Comparison of ENCODE assay signal across 10 mouse cellular contexts in the genomic region with DNA sequence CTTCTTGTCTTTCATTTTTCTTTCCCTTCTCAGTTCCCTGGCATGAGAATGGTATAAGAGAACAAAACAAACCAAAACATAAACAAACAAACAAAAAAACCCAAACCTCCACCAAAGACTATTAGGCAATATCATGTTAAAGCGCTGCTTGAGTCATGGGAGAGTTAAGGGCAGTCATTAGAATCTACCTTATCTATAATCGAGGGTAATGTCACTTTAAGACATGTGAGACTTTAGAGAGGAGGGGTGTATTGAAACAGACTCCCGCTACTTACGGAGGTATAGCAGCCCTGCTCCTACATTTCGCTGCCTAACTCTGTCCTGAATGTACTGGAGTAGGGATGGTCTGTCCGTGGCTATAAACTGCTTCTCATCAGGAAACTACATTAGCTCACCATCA. TPM values are rescaled to one million over a fixed set of nuclear protein-coding genes. Genes with fewer than 3 reads are reported as not detected.
DNase-seq lines count a peak whose midpoint lies in the region; ATAC-seq lines count a peak whose summit lies in the region.
"Had no signal": no experiment of that assay in that cellular context is flagged by ENCODE, and none has a peak within 500 bp of the region (broad histone marks: within the 10 kb centered on the region; RNA-seq: fewer than 3 reads in every experiment).

A gene (plus strand): TSS at position 301 of the 400 bp plus-strand sequence.

- no peaks in the 10 kb centered on the region for H3K4me1 ChIP-seq in heart, embryonic 12.5 days (replicated peaks)
- H3K4me1 ChIP-seq in midbrain, embryonic 12.5 days = peaks cover 22% of the 10 kb centered on the region
- H3K4me1 ChIP-seq in midbrain, embryonic 10.5 days = peaks cover 20% of the 10 kb centered on the region
- H3K4me1 ChIP-seq in stomach, embryonic 15.5 days = peaks cover 10% of the 10 kb centered on the region; the same call in 1 of the 2 replicates

- no peaks in the 10 kb centered on the region for H3K9me3 ChIP-seq in heart, embryonic 12.5 days (replicated peaks)
- H3K9me3 ChIP-seq in midbrain, embryonic 12.5 days = no peaks in the 10 kb centered on the region
- H3K9me3 ChIP-seq in midbrain, embryonic 10.5 days (replicated peaks) = no peaks in the 10 kb centered on the region
- no peaks in the 10 kb centered on the region for H3K9me3 ChIP-seq in stomach, embryonic 15.5 days

- no peak for ATAC-seq in heart, embryonic 12.5 days (ENCODE audit: insufficient number of reproducible peaks, low FRiP score)
- no peak for ATAC-seq in midbrain, embryonic 12.5 days (ENCODE audit: low FRiP score, low read depth)
- ATAC-seq in stomach, embryonic 15.5 days (ENCODE audit: insufficient read depth, low FRiP score, low read depth) = no peak

- WGBS in heart, embryonic 12.5 days = 33% methylated on average over 6 of the region's 6 CpGs
- WGBS in midbrain, embryonic 12.5 days = 36% methylated on average over 6 of the region's 6 CpGs
- 42% methylated on average over 6 of the region's 6 CpGs for WGBS in midbrain, embryonic 10.5 days
- WGBS in stomach, embryonic 15.5 days = 20% methylated on average over 6 of the region's 6 CpGs

- H3K27ac ChIP-seq in heart, embryonic 12.5 days (ENCODE audit: poor library complexity, severe bottlenecking) = no peak within 1 kb of the TSS
- H3K27ac ChIP-seq in midbrain, embryonic 12.5 days (replicated peaks) = no peak within 1 kb of the TSS
- H3K27ac ChIP-seq in midbrain, embryonic 10.5 days (replicated peaks) = no peak within 1 kb of the TSS
- no peak within 1 kb of the TSS for H3K27ac ChIP-seq in stomach, embryonic 15.5 days

- H3K36me3 ChIP-seq in heart, embryonic 12.5 days = no peaks in the 10 kb centered on the region
- H3K36me3 ChIP-seq in midbrain, embryonic 12.5 days = no peaks in the 10 kb centered on the region
- H3K36me3 ChIP-seq in midbrain, embryonic 10.5 days = no peaks in the 10 kb centered on the region
- no peaks in the 10 kb centered on the region for H3K36me3 ChIP-seq in stomach, embryonic 15.5 days

- no peak within 1 kb of the TSS for H3K4me3 ChIP-seq in heart, embryonic 12.5 days
- H3K4me3 ChIP-seq in midbrain, embryonic 12.5 days = no peak within 1 kb of the TSS
- H3K4me3 ChIP-seq in midbrain, embryonic 10.5 days = no peak within 1 kb of the TSS
- peak within 1 kb of the TSS; percentile 31 for H3K4me3 ChIP-seq in stomach, embryonic 15.5 days (replicated peaks)

- H3K4me2 ChIP-seq in heart, embryonic 12.5 days = peak within 1 kb of the TSS; percentile 20
- H3K4me2 ChIP-seq in midbrain, embryonic 12.5 days (replicated peaks) = peak within 1 kb of the TSS; percentile 25
- H3K4me2 ChIP-seq in stomach, embryonic 15.5 days = peak within 1 kb of the TSS; percentile 39

- no peak for DNase-seq in heart, adult 11 months
- no peak for DNase-seq in midbrain, embryonic 10.5 days (ENCODE audit: low spot score)
- DNase-seq in left cerebral cortex, adult 8-10 months (ENCODE audit: low spot score in 2 of 2) = no peak
- no peak for DNase-seq in ovary, adult 18-20 months (ENCODE audit: low spot score)
- DNase-seq in cerebellum, adult 11-12 months = no peak
- DNase-seq: thymus, adult 18-20 months had no signal

- no peak within 1 kb of the TSS for H3K9ac ChIP-seq in heart, embryonic 12.5 days
- H3K9ac ChIP-seq in midbrain, embryonic 12.5 days (replicated peaks) = no peak within 1 kb of the TSS
- H3K9ac ChIP-seq in stomach, embryonic 15.5 days = no peak within 1 kb of the TSS

- H3K27me3 ChIP-seq in heart, embryonic 12.5 days (replicated peaks) = peaks cover 4% of the 10 kb centered on the region; the same call in 1 of the 2 replicates
- H3K27me3 ChIP-seq in midbrain, embryonic 12.5 days = peaks cover 4% of the 10 kb centered on the region; the same call in 1 of the 2 replicates
- H3K27me3 ChIP-seq in midbrain, embryonic 10.5 days (ENCODE audit: low read depth, poor library complexity, severe bottlenecking) = peaks cover 14% of the 10 kb centered on the region
- no peaks in the 10 kb centered on the region for H3K27me3 ChIP-seq in stomach, embryonic 15.5 days (replicated peaks)
- H3K27me3 ChIP-seq: CH12.LX had no signal

RNA-seq across cellular contexts. Expression of the gene that starts here (rescaled TPM):
- 0.27 and 0.39 TPM in 2 replicates for polyA plus RNA-seq in heart, embryonic 12.5 days (2016; fragmentation: Nextera tagmentation; extraction: Ambion mirVana)
- 1.4 and 1.7 TPM in 2 replicates for polyA plus RNA-seq in midbrain, embryonic 12.5 days (2016; fragmentation: Nextera tagmentation; extraction: Ambion mirVana)
- polyA plus RNA-seq in midbrain, embryonic 10.5 days (2016; fragmentation: Nextera tagmentation; extraction: Ambion mirVana) = 1.2 and 1.5 TPM in 2 replicates
- total RNA-seq in left cerebral cortex, adult 8-10 months (2022) = 10 to 100 TPM; 34.0 to 44.6 (median 39.6) TPM
- polyA plus RNA-seq in stomach, embryonic 15.5 days (2015; fragmentation: Nextera tagmentation; extraction: Ambion mirVana) = 7.5 and 8.2 TPM in 2 replicates
